Mouse (Mus musculus) embryo, embryonic 10 days (tissue): ENCODE measurements around the gene Hddc2.

Source experiments
- DNase-seq: peaks from one replicate; pipeline ENCODE4 v3.0.0-alpha.2; 2015; ENCODE audit warnings: low spot score

The Hddc2 gene

DNA sequence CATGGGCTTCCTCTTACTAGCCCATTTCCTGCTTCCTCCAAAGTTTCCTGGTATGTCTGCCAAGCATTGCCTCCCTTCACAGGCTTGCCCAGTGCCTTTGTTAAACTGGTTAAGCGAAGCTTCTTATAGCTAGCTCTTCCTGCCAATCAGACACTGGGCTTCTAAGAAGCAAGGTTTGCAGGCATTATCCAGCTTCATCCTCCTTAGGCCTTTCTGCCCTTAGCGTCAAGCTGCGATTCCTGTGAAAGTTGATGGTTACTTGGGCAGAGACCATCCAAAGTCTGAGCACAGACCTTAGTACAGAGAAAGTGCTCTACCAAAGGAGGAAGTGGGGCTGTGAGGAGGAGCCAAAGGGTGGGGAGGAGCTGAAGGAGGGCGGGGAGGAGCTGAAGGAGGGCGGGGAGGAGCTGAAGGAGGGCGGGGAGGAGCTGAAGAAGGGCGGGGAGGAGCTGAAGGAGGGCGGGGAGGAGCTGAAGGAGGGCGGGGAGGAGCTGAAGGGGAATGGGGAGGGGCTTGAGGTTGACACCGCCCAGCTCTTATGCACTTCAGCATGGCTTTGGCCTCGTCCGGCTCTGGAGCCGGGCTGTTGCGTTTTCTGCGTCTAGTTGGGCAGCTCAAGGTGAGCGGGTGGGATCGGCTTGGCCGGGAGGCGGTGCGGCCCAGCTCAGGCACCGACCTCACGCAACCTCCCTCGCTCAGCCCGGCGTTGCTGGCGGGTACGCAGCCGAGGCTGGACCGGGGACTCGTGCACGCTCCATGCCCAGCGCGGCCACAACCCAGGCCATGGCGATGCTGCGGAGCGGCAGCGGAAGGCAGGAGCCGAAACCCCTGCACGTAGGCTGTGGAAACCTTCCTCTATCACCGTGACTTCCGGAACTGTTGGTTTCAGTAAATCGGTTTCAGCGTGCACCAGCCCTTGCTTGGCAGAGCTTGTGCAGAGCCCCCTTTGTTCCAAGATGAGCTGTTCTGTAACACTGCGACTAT, at the start of gene Hddc2:
TSS of gene Hddc2 (plus strand) at position 519 of the 984 bp plus-strand sequence.
- DNase-seq, result peak; percentile 88

- no peak for DNase-seq
These were observed 40.4 kb upstream of the Hddc2 start for GRCm38 (mm10) chr10:31272738-31273137.

GRCm38 (mm10) chr10:31273171-31273570, 40.0 kb upstream of the Hddc2 start:
- DNase-seq, result no peak

GRCm38 (mm10) chr10:31287787-31288186, 25.4 kb upstream of the Hddc2 start:
- DNase-seq, result no peak

GRCm38 (mm10) chr10:31288697-31289390, 24.3 kb upstream of the Hddc2 start:
- DNase-seq, result no peak

DNA sequence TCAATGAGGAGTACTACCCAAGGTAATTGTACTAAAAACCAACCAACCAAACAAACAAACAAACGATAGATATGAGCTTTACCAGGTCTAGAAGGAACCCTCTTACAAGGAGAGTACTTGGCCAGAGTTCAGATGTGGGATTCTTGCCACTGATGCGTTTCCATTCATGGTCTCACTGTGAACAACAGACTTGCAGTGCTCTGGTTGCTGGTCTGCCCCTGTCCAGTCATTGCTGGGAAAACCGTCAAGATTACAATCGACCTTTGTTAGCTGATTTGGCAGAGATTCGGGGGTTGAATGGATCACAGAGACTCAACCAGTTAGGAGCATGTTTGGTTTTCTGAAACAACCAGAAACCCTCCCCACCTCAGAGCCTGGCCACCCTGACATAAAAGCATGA, 17.5 kb upstream of the Hddc2 start:
- DNase-seq, result peak; percentile 9

DNA sequence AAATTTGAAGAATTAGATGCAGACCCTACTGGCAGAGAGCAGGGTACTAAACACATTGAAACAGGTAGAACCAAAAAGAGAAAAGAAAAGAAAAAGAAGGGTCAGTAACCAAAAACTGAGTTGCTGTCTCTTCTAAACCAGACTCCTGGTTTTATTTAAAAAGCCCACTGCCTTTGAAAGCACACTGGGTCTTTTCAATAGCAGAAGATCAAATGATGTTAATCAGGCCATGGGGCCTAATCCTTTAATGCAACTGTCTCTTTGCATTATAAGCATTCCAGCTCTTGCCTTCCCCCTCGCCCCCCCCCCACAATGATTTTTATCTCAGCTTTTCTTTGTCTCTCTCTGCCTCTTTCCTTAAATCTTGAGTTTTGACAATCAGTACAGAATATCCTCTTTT, 16.7 kb upstream of the Hddc2 start:
- DNase-seq, result no peak

- no peak for DNase-seq
These were observed 16.1 kb upstream of the Hddc2 start for GRCm38 (mm10) chr10:31297106-31297505.

- DNase-seq, result peak; percentile 38
These were observed 14.9 kb upstream of the Hddc2 start for GRCm38 (mm10) chr10:31298263-31298662.

GRCm38 (mm10) chr10:31298921-31299574, 14.1 kb upstream of the Hddc2 start:
- DNase-seq, result peak; percentile 79

DNA sequence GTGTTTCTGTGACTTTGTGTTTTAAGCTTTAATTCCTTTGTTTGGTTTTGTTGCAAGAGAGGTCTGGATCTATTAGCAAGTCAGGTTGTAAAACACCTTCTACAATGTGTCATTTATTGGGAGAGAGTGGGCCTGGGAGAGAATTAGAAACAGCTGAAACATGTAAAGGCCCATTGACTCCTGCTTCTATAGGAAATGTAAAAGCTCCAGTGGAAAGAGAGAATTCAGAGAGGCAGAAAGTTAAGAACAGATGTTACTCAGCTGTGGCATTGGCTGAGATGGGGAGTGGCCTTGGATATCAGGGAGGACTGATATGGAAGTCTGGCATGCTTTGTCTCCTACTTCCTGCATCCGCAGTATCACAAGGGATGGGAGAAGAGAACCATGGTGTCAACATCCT, 12.9 kb upstream of the Hddc2 start:
- peak; percentile 12 for DNase-seq

- no peak for DNase-seq
These were observed 9.7 kb upstream of the Hddc2 start for GRCm38 (mm10) chr10:31303446-31303845.

- DNase-seq, result peak; percentile 58
These were observed 6.1 kb upstream of the Hddc2 start for GRCm38 (mm10) chr10:31307024-31307598.

GRCm38 (mm10) chr10:31318491-31318890, 5.3 kb downstream of the Hddc2 start:
- DNase-seq, result no peak

DNA sequence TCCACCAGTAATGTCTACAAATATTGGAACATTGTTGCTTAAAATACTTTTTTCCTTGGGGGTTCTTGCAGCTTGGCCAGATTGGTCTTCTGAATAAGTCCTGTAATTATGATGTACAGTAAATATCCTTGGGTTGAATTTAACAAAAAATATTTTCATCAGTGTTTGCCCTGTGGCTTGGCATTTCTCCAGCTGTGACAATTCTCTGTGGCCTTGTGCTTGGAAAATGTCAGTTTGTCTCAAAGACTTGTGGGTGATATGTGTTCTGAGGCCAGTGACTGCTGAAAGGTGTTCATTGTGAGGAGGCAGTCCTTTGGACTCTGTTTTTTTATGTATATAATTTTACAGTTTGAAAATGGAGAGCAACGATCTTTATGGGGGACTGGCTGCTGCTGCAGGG, 16.3 kb downstream of the Hddc2 start:
- no peak for DNase-seq

- no peak for DNase-seq
These were observed 17.2 kb downstream of the Hddc2 start for GRCm38 (mm10) chr10:31330286-31330962.

- no peak for DNase-seq
These were observed 18.1 kb downstream of the Hddc2 start for GRCm38 (mm10) chr10:31331225-31331775.

DNA sequence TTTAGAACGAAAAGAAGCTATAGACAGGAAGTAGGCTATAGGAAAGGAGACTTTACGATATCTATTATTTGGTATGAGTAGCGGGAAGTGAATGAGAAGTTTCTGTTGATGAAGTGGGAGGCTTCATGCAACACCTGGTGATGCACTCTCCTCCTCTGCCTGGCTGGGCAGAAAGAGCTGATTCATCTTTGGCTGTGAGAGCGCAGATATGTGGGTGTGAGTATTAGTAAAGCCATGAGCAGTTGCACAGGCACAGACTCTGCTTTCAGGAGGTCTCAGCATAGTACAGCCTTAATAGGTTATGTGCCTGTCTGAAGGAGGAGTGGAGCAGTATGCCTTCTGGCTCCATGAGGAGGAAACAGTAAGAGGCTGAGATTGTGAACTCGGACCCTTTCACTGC, 23.2 kb downstream of the Hddc2 start:
- DNase-seq, result no peak

DNA sequence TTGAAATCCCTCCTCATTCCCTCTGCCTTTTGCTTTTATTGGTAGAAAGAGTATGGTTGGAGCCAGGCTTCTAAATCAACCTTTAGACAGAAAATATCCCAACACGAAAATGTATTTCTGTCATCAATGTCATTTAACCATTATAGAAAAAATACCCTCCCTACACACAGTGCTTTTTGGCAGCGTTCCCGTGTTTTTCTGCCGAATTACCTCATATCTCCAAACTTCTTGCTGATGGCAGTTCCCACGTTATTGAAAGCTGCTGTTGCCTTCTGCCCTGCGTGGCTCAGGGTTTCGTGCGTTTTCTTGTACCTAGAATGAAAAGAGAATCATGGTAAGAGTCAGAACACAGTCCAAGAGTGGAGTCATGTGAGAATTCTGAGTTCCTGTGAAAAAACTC, 33.2 kb downstream of the Hddc2 start:
- DNase-seq, result no peak

GRCm38 (mm10) chr10:31351056-31351455, 37.9 kb downstream of the Hddc2 start:
- no peak for DNase-seq

GRCm38 (mm10) chr10:31352845-31353427, 39.8 kb downstream of the Hddc2 start:
- no peak for DNase-seq
